Mouse (Mus musculus): ENCODE results near the gene Dclk2. TPM values are rescaled to one million over a fixed set of nuclear protein-coding genes. Genes with fewer than 3 reads are reported as not detected.

Dclk2 gene
- total and polyA plus RNA-seq, 3 experiments, result under 0.01 to 0.17 TPM; not detected in 1

DNA sequence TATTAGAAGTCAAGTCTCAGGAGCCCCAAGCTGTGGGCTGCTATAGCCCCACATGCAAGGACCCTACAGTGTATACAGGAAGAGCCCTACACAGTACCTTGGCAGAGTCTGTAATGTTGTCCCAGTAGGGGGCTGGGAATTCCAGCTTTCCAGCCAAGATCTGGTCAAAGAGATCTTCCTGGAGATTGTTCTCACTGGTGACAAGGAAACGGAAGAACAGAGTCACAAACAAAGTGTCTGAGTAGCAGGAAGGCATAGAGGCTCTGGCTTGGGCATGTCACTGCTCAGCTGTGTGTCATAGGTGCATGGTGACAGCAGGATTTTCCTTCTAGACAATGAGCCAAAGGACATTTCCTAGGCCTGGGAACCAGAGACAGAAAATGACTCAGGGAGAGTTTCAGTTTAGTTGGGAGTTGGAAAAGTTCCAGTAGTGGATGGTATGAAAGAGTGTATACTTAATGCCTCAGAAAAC lies 126.9 kb downstream of the Dclk2 start:
- Histone ChIP-seq H3K79me2 (ENCODE audit: control insufficient read depth, insufficient read depth, low read length, poor library complexity) (no peaks in the 10 kb centered on the region), H3K27me3 (ENCODE audit: control insufficient read depth in 1 of 2, insufficient read depth in 2 of 2, low read length in 2 of 2) (no peaks in the 10 kb centered on the region), H3K9ac (ENCODE audit: control insufficient read depth, low read depth, low read length, poor library complexity, severe bottlenecking) (no peak overlapping the region), H3K4me1 (ENCODE audit: control insufficient read depth in 1 of 2, insufficient read depth in 2 of 2, low read length in 2 of 2) (no peaks in the 10 kb centered on the region), H3K4me3 (ENCODE audit: control insufficient read depth in 1 of 2, insufficient read depth in 1 of 2, low read depth in 2 of 2, low read length in 2 of 2) (no peak overlapping the region), H3K27ac (ENCODE audit: control insufficient read depth, low read depth, low read length) (no peak overlapping the region), H3K36me3 (ENCODE audit: control insufficient read depth in 1 of 2, insufficient read depth in 2 of 2, low read length in 2 of 2) (peaks cover 0 to 3% of the 10 kb centered on the region in 2 experiments; a peak in 1 of 4 replicates), H3K9me3 (replicated peaks; ENCODE audit: insufficient read depth, low read length) (no peaks in the 10 kb centered on the region)
- DNase-seq (ENCODE audit: low read depth, low spot score), result no peak
- TF ChIP-seq JUND (IDR thresholded peaks at IDR 0.05; ENCODE audit: low read depth, low read length), result no peak
- TF ChIP-seq CTCF (IDR thresholded peaks at IDR 0.05 in 2 of 3, conservative IDR thresholded peaks at IDR 0.05 in 1 of 3; ENCODE audit: control insufficient read depth in 1 of 3, insufficient read depth in 1 of 3, low read depth in 2 of 3, low read length in 3 of 3, poor library complexity in 1 of 3, severe bottlenecking in 1 of 3), result no peak

DNA sequence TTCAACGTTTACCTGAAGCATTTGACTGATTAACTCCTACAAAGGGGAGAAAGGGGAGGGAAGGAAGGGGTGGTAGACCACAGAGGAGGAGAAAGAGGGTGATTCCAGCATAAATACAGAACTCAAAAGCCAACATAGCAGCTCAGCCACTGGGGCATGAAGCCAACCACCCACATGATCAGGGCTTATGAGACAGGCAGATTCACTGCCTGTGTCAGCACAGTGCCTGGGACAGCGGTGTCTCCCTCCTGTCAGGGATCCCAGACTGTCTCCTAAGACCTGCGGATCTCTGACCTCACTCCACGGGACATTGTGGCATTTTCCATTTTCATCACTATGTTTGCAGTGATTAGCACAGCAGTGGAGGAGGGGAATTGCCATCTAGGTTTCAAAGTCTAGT lies 127.4 kb downstream of the Dclk2 start:
- peaks cover 0 to 3% of the 10 kb centered on the region in 2 experiments; a peak in 1 of 4 replicates for H3K36me3 ChIP-seq (ENCODE audit: control insufficient read depth in 1 of 2, insufficient read depth in 2 of 2, low read length in 2 of 2)

GRCm38 (mm10) chr3:86789752-86790151 lies 130.9 kb downstream of the Dclk2 start:
- DNase-seq (ENCODE audit: low read depth, low spot score), result no peak

More for the DNA sequence above, 127.4 kb downstream of the Dclk2 start:
- no peaks in the 10 kb centered on the region for H3K9me3 ChIP-seq (replicated peaks; ENCODE audit: insufficient read depth, low read length)
- H3K9ac ChIP-seq (ENCODE audit: control insufficient read depth, low read depth, low read length, poor library complexity, severe bottlenecking), result no peak overlapping the region
- H3K4me3 ChIP-seq (ENCODE audit: control insufficient read depth in 1 of 2, insufficient read depth in 1 of 2, low read depth in 2 of 2, low read length in 2 of 2), result no peak overlapping the region
- no peaks in the 10 kb centered on the region for H3K27me3 ChIP-seq (ENCODE audit: control insufficient read depth in 1 of 2, insufficient read depth in 2 of 2, low read length in 2 of 2)
- H3K27ac ChIP-seq (ENCODE audit: control insufficient read depth, low read depth, low read length), result no peak overlapping the region
- no peak for DNase-seq (ENCODE audit: low read depth, low spot score)
- no peak for TF ChIP-seq KAT2A (conservative IDR thresholded peaks at IDR 0.05; ENCODE audit: low read depth, low read length)
- no peak for TF ChIP-seq TBP (IDR thresholded peaks at IDR 0.05; ENCODE audit: low read depth, low read length)
- TF ChIP-seq USF1 (IDR thresholded peaks at IDR 0.05; ENCODE audit: low read depth, low read length), result no peak
- TF ChIP-seq POLR2AphosphoS2 (IDR thresholded peaks at IDR 0.05; ENCODE audit: low read length), result no peak
- no peak for TF ChIP-seq SIN3A (IDR thresholded peaks at IDR 0.05; ENCODE audit: low read length)
- no peak for TF ChIP-seq ZC3H11A (IDR thresholded peaks at IDR 0.05; ENCODE audit: low read depth, low read length)
- no peak for TF ChIP-seq RCOR1 (IDR thresholded peaks at IDR 0.05; ENCODE audit: low read depth, low read length)
- TF ChIP-seq MAZ (IDR thresholded peaks at IDR 0.05; ENCODE audit: low read depth, low read length), result no peak
- TF ChIP-seq POLR2AphosphoS5 (IDR thresholded peaks at IDR 0.05; ENCODE audit: borderline replicate concordance, low read depth, low read length), result no peak
- no peaks in the 10 kb centered on the region for H3K79me2 ChIP-seq (ENCODE audit: control insufficient read depth, insufficient read depth, low read length, poor library complexity)
- H3K4me1 ChIP-seq (ENCODE audit: control insufficient read depth in 1 of 2, insufficient read depth in 2 of 2, low read length in 2 of 2), result no peaks in the 10 kb centered on the region

More at GRCm38 (mm10) chr3:86789752-86790151, 130.9 kb downstream of the Dclk2 start:
- H3K27me3 ChIP-seq (ENCODE audit: control insufficient read depth in 1 of 2, insufficient read depth in 2 of 2, low read length in 2 of 2), result no peaks in the 10 kb centered on the region
- no peak overlapping the region for H3K27ac ChIP-seq (ENCODE audit: control insufficient read depth, low read depth, low read length)
- no peak overlapping the region for H3K9ac ChIP-seq (ENCODE audit: control insufficient read depth, low read depth, low read length, poor library complexity, severe bottlenecking)
- H3K4me3 ChIP-seq (ENCODE audit: control insufficient read depth in 1 of 2, insufficient read depth in 1 of 2, low read depth in 2 of 2, low read length in 2 of 2), result no peak overlapping the region
- H3K9me3 ChIP-seq (replicated peaks; ENCODE audit: insufficient read depth, low read length), result no peaks in the 10 kb centered on the region
- TF ChIP-seq SMC3 (IDR thresholded peaks at IDR 0.05; ENCODE audit: low read depth, low read length), result no peak
- TF ChIP-seq CHD1 (IDR thresholded peaks at IDR 0.05; ENCODE audit: low read depth, low read length), result no peak
- TF ChIP-seq USF1 (IDR thresholded peaks at IDR 0.05; ENCODE audit: low read depth, low read length), result no peak
- TF ChIP-seq UBTF (IDR thresholded peaks at IDR 0.05; ENCODE audit: borderline replicate concordance, insufficient read depth, low read depth, low read length), result no peak
- TF ChIP-seq ZNF384 (IDR thresholded peaks at IDR 0.05; ENCODE audit: low read depth, low read length), result no peak
- no peak for TF ChIP-seq POLR2A (IDR thresholded peaks at IDR 0.05; ENCODE audit: control insufficient read depth in 1 of 2, insufficient read depth in 1 of 2, low read depth in 1 of 2, low read length in 2 of 2, poor library complexity in 1 of 2)
- TF ChIP-seq MYC (IDR thresholded peaks at IDR 0.05; ENCODE audit: low read depth, low read length), result no peak
- TF ChIP-seq TCF12 (IDR thresholded peaks at IDR 0.05; ENCODE audit: low read depth, low read length), result no peak
- no peak for TF ChIP-seq NRF1 (IDR thresholded peaks at IDR 0.05; ENCODE audit: insufficient read depth, low read depth, low read length, poor library complexity, severe bottlenecking)
- no peak for TF ChIP-seq ZKSCAN1 (IDR thresholded peaks at IDR 0.05; ENCODE audit: low read depth, low read length)
- no peak for TF ChIP-seq MYB (IDR thresholded peaks at IDR 0.05; ENCODE audit: low read depth, low read length)
- TF ChIP-seq E2F4 (IDR thresholded peaks at IDR 0.05; ENCODE audit: borderline replicate concordance, low read depth, low read length), result no peak
- no peak for TF ChIP-seq MXI1 (IDR thresholded peaks at IDR 0.05; ENCODE audit: low read depth, low read length)
- TF ChIP-seq ZMIZ1 (IDR thresholded peaks at IDR 0.05; ENCODE audit: low read depth, low read length), result no peak
- TF ChIP-seq TAL1 (IDR thresholded peaks at IDR 0.05; ENCODE audit: low read length), result no peak
- no peak for TF ChIP-seq HCFC1 (IDR thresholded peaks at IDR 0.05; ENCODE audit: low read depth, low read length)
- no peak for TF ChIP-seq ELF1 (IDR thresholded peaks at IDR 0.05; ENCODE audit: low read depth, low read length)
- no peak for TF ChIP-seq GATA1 (IDR thresholded peaks at IDR 0.05; ENCODE audit: low read depth, low read length)
- no peak for TF ChIP-seq MAZ (IDR thresholded peaks at IDR 0.05; ENCODE audit: low read depth, low read length)
- no peaks in the 10 kb centered on the region for H3K36me3 ChIP-seq (ENCODE audit: control insufficient read depth in 1 of 2, insufficient read depth in 2 of 2, low read length in 2 of 2)
- H3K4me1 ChIP-seq (ENCODE audit: control insufficient read depth in 1 of 2, insufficient read depth in 2 of 2, low read length in 2 of 2), result no peaks in the 10 kb centered on the region
- H3K79me2 ChIP-seq (ENCODE audit: control insufficient read depth, insufficient read depth, low read length, poor library complexity), result no peaks in the 10 kb centered on the region
